Mouse (Mus musculus) stomach, postnatal 0 days (tissue): ENCODE results near the gene Rtn1.

Experiments
- CTCF ChIP-seq: IDR thresholded peaks from 2 replicates; pipeline ENCODE4 v1.5.1; 2016; ENCODE audit warnings: antibody characterized with exemption, low read depth, mild to moderate bottlenecking, moderate library complexity
- EP300 ChIP-seq: optimal IDR thresholded peaks from 2 replicates; pipeline ENCODE3; 2016; ENCODE audit warnings: antibody characterized with exemption

DNA sequence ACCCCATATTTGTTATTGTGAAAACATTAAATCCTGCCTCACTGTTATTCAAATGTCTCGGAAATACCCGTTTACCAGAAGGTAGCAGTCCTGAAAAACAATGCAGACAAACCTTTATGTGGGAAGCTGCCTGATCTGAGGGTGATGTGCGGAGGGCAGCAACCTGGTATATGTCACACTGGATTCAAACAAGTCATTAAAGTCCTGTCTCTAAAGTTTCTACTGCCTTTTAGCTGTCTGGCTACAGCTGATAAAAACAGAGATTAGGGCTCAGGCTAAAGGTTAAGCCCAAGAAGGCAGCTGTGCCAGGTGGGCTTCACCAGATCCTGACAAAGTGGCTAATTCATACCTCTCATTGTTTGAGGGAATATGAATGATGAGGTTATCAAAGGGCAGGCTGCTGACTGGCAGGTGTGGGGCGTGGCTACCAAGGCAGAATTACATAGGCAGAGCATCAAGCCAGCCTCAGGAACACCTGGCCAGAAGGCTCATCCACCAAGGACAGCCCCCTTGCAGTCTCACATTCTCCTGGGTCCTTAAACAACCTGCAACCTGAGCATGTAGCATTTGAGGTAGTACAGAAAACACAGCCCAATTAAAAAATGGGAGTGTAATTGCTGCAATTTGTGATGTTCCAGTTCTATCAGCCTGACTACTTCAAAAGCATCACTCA, 121.4 kb downstream of the Rtn1 start:
- TF ChIP-seq CTCF = no peak
- no peak for TF ChIP-seq EP300
